Mouse (Mus musculus) 416B (cell line): ENCODE measurements around the gene Dmrt3.
A peak's percentile ranks its signal among the peaks of the same experiment; 100 is the strongest.

Experiments
- DNase-seq: peaks from one replicate; pipeline ENCODE4 v3.0.0; 2011; ENCODE audit warnings: low read depth

Gene Dmrt3

DNA sequence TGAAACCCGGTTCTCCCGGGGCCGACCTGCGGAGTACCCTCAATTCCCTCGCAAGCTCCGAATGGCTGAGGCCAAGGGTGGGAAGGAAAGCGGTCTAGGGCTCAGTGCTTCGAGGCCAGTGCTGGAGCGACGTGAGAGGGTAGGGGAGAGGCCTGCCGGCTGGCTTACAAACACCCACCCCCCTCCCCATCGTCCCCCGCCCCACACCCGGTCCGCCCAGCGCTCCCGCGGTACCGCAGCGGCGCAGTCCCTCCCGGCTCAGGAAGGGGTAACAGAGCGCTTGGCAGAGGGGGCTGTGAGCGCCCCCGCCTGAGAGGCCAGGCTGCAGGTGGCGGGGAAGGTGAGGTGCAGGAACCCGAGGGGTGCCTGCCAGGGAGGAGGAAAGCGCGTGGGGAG lies at the start of gene Dmrt3:
Gene Dmrt3 (plus strand): TSS at position 287 of the 396 bp plus-strand sequence.
- DNase-seq, result no peak

DNA sequence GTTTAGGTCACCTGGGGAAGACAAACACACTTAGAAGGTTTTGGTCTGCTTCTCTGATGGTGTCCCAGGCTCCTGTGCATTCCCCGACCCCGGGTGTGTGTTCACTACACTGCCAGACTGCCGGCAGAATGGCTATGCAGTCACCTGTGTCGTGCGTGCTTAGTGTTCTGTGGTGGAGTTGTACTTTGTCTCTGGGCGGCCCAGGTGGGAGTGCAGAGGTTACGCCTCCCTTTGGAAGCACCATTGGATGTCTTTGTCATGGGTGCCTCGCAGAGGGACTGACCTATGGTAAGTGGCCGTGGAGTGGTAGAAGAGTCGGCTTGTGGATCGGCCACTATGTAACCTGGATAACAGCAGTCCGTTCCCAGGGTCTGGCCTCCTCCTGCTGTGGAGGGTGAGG lies 45.7 kb upstream of the Dmrt3 start:
- DNase-seq, result no peak

DNA sequence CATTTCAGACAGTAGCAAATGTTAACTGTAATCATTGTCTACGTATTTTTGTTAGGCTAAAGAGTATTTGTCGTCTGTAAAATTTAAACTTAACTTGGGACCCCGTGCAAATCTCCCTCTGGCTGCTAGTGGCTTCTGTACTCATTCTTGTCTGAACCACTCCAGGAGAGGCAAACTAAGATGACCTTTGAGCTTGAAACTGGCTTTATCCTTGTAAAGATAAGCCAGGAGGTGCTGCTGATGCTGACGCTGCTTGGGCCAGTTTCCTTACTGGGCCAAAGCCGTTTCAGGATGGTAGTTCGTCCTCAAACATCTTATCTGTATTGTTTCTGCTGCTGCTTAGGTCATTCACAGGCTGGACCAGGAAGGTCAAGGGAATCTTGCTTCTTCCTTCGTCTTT lies 40.3 kb upstream of the Dmrt3 start:
- no peak for DNase-seq

DNA sequence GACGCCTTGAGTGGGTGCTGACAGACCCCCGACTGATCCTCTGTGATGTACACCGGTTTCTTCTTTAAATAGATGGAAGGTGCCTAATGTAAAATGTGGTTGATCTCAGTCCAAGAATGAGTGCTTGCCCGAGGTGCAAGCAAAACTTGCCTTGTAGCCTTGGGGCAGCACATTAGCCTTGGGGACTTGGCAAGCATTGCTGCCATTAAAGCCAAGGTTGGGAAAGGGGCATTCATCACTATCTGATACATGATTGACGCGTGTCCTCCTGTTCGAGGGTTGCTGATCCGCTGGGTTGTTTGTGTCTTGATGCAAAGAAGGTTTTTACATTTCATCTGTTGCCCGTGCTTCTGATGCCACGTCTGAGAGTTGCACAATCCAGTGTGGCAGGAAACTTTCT lies 35.7 kb upstream of the Dmrt3 start:
- no peak for DNase-seq

DNA sequence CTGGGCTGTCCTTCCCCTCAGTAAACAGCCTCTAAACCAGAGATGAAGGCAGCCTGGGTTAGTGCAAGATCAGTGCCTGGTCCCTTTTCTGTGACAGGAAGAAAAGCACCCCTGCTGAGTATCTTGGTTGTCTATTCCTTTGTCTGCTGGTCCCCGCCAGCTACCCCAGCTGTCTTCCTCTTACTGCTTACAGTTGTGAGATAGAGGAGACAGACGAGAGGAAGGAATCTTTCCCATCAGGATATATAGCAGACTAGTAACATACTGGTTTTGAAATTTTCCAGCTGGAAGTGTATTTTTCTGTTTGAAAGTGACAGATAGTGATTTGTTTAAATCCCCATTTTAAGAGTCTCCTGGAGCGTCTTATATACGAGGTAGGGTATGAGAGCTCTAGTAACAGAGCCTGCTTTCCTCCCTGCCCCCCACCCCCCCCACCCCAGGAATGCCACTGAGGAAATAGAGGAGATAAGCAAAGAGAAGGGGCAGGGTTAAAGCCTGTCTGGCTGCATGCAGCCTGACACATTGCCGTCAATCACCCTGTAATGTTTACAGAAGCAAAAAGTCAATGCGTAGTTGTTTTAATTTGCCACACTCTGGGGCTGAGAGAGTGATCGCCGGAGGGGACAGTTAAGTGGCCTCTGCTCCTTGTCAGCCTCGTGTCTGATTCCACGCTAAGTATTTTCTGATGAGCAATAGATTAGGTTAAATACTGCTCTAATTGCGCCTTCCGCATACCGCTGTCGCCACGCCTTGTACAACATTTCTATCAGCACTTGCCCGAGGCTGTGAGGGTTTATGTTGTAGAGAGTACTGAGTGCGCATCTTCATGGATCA lies 34.9 kb upstream of the Dmrt3 start:
- DNase-seq, result no peak

DNA sequence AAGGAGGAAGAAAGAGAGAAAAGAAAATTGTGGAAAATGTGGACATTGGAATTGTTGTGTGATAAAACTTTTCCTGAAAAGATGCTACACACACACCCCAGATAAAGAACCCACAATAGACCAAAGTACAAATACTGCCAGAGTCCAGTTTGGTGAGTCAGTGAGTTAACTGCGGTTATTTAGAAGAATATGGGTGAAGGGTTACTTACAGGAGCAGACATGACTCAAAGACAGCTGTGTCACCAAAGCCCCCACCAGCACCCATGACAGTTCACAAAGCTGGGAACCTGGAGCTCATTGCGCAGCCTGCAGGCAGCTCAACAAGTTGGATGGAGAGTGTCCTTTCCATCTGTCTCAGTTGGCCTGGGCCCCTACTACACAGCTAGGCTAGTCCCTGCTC lies 31.7 kb upstream of the Dmrt3 start:
- no peak for DNase-seq

DNA sequence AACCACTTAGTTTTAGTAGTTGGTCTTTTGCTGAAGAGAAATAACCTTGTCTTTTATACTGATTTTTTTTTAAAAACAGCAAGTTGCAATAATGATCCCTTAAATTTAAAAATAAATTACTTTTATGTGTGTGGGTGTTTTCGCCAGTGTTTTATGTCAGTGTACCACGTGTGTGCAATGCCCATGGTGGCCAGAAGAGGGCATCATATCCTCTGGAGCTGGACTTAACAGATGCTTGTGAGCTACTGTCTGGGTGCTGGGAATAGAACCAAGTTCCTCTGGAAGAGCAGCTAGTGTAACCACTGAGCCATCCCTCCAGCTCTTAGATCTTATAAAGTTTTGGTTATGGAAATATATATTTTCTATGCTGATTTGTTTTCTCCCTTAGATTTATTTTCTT lies 30.7 kb upstream of the Dmrt3 start:
- DNase-seq, result peak; percentile 13

DNA sequence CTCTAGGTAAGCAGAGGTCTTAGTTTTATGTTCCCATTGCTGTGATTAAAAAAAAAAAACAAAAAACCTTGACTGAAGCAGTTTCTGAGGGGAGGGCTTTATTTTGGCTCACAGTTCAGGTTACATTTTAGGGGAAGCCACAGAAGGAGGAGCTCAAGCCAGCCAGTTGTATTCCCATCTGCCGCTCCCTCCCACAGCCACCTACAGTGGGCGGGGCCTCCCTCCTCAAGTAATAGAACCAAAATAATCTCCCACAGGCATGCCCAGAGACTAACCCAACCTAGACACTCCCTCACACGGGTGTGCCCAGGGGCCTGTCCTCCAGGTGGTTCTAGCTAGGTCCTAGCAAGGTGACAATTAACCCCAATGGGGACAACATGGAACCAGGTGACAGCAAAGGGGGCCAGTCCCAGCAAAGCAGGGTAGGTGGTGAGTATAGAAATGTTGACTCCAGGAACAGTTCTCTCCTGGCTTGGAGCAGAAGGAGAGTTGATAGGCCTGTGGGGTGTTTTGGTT lies 12.3 kb upstream of the Dmrt3 start:
- DNase-seq, result no peak

DNA sequence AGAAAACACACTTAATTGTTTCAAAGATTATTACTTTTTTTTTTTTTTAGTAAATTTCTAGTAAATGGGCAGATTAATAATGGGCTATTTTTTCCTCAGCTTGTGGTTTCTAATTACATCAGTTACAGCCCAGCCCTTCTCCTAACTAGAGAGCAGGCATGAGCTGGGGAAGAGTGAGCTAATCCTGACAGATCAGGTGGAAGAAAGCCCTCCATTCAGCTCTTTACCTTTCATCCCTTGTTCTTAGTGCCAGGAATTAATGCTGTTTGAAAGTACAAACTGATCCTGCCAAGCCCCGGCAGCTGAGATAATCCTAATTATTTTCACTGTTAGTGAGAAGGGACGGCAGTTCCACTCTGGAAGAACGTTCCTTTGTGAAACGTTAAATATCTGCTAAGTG lies 11.5 kb upstream of the Dmrt3 start:
- DNase-seq, result no peak

DNA sequence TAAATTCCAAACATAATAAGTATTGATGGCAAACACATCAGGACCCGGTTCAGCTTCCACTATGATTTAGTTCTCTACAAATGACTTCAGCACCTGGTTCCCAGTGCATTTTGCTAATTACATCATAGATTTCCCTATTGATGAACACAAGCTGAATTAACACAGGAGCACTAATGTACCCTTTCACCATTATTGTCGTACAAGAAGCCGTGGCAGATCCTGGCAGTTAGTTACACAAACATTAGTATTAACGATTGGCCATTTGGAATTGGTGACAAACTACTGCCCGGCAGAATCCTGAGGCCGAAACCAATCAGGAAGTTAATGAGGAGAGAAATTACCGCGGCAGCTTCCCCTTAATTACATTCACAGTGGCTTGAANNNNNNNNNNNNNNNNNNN lies 8.1 kb upstream of the Dmrt3 start:
- DNase-seq, result no peak

DNA sequence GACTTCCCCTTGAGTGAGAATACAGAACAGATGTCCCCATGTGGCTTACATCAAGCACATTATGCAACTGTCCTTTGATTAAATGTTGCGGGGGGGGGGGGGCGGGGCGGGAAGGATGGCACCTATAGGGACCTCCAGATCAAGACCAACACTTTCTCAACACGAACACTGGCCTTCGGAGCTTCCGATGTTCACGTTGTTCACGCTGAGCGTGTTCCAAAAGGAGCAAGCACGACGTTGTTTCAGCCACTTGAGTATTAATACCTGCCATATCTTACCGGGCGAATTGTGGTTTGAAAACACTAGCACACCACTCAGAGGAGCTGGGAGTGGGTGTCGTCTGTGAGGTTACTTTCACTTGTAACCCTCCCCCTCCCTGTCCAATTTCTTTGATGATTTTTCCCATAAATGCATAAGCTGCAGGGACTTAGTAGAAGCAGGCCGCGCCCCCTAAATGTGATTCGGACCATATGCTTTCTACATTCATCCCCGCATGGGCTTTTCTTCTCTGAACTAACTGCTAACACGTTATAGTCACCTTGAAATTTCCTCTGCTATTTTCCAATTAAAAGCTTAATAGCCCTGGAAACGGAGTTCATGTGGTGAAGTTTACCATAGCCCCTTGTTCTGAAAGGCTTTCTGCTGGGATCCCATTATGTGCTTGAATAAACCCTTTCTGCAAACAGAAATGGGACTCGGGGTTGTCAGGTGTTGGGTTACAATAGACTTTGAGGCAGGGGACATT lies 2.5 kb upstream of the Dmrt3 start:
- DNase-seq, result no peak

DNA sequence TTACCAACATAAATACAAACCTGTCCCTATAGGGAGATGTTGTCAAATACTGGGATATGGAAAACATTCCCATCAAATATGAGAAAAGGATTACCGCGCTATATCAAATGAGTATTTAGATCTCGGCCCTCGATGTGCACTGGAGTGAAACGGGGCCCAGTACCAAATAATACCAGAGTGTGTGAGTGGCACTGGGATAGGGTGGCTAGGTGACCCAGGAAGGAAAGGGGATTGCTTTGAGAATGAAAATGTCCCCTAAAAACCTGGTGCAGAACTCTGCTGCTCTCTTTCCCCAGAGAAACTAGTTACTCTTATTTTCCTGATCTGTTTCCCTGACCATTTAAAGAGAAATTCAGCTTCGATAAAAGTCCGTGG lies 1.9 kb upstream of the Dmrt3 start:
- no peak for DNase-seq

DNA sequence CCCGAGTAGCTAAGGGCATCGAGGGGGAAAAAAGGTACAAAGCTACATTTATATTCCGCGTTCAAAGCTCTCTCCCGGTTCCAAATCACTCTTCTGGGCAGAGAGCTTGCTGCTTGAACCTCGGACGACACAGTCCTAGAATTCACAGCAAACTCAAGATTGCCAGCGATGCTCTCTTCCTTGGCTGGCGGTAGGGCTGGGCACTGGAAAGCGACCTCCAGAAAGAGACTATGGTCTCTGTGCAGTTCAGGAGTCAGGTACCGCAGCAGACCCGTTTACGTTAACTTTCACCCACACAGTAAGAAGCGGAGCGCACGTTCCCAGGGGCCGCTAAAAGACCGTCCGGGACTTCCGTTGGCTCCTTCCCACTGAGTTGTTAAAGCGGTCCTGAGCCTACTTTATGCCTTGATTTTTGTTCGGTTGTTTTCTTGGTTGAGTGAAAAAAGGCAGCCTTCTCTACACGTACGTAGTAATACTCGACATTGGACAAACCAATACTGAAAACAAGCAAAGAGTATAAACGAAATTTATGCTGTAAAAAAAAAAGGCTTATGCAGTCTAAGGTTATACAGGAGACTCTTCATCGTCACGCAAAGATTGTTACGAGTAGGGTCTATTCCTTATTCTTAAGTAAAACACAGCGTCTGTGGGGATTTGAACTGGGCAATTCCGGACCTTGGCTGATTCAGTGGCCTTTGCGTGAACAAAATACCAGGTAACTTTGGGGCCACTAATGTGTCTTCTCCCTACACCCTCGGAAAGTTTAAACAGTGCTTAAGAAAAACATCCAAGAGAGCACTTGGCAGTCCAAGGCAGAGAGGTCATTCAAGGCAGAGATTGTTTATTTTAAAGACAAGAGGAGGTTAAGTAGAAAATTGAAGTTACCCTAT lies 895 bp upstream of the Dmrt3 start:
- DNase-seq, result no peak

DNA sequence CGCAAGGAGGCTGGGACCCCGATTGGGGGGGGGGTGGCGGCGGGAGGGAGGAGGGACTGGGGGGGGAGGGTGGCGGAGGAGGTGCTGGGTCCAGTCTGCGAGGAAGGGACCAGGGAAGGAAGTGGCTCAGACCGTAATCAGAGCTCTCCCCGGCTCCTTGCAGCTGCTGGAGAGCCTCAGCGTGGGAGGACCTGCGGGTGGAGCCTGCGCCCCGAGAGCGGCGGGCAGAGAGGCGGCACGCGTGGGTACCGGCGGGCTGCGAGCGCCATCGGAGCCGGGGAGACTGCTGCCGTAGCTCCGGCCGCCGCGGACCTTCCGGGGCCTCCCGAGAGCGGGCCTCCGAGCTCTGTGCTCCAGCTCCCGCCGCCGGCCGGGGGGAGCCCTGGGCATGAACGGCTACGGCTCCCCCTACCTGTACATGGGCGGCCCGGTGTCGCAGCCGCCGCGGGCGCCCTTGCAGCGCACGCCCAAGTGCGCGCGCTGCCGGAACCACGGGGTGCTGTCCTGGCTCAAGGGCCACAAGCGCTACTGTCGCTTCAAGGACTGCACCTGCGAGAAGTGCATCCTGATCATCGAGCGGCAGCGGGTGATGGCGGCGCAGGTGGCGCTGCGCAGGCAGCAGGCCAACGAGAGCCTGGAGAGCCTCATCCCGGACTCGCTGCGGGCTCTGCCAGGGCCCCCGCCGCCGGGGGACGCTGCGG lies 460 bp downstream of the Dmrt3 start:
- no peak for DNase-seq

DNA sequence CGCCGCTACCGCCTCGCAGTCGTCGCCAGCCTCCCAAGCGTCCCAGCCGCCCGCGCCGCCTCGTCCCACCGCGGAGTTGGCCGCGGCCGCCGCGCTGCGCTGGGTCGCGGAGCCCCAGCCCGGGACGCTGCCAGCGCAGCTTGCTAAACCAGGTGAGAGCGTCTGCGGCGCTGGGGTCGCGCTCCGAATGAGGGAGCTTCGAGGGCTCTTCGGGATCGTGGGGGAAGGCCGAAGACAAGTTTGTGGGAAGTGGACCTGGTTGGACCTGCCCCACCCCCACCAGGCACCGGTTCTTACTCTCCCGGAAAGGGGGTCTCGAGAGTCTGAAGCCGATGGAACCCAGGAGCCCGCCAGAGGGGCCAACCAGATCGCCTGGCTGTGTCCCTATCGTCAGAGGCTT lies 1.0 kb downstream of the Dmrt3 start:
- DNase-seq, result no peak

DNA sequence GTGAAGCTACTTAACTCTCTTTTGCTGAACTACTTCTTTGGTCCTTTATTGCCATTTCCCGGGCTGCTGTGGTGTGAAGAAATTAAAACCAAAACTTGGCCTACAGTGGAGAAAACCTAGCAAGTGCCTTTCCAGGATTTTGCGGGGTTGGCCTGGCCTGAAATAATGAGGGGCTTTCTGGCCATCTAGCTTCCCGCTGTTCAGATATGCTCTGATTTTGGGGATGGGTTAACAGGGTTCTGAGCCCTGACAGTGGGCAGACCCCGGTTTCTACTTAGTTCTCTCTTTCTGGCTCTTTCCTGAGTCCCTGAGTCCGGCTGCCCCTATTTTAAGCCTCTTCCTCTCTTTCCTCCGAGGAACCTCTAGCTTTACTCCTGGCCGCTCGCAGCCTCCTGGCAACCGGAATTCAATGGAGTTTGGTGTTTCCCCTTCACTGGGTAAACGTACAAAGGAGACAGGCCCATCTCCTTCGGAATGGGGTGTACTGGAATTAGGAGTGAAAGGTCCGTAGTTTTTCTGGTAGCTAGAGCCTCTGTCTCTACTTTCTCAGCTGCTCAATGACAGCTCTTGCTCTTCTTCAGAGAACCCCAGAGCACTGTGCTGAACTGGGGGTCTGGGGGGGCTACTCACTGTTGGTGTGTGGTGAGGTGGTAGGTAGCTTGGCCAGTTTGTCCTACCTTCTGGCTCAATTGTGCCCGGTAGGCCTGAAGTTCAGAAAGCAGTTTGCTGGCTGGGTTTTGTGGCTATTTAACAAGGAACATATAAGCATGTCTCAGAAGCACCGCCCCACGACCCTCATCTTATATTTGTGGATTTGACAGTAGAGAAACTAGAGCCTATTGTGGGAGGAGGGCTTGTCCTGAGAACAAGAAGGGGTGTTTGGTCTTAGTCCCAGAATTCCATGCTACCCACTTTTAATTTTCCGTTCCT lies 2.0 kb downstream of the Dmrt3 start:
- DNase-seq, result no peak

DNA sequence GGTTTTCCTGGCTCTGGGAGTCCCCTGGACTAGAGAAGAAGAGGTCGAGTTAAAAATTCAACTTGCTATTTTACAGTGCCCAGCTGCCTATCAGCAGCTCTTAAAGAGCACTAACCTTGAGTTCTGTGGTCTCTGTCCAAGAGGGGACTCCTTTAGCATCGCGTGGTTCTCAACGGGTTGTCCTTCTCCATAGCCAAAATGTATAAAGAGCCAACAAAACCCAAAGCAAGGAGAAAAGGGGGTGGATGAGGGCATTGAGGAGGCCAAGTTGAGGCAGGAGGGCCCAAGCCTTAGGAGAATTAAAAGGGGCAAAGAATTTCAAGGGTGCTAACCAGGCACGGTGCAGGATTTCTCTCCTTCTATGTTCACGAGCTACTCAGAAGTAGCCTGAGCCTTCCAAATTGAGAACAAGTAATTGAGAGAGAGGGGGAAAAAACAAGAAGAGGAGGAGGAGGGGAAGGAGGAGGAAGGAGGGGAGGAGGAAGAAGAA lies 2.8 kb downstream of the Dmrt3 start:
- no peak for DNase-seq

DNA sequence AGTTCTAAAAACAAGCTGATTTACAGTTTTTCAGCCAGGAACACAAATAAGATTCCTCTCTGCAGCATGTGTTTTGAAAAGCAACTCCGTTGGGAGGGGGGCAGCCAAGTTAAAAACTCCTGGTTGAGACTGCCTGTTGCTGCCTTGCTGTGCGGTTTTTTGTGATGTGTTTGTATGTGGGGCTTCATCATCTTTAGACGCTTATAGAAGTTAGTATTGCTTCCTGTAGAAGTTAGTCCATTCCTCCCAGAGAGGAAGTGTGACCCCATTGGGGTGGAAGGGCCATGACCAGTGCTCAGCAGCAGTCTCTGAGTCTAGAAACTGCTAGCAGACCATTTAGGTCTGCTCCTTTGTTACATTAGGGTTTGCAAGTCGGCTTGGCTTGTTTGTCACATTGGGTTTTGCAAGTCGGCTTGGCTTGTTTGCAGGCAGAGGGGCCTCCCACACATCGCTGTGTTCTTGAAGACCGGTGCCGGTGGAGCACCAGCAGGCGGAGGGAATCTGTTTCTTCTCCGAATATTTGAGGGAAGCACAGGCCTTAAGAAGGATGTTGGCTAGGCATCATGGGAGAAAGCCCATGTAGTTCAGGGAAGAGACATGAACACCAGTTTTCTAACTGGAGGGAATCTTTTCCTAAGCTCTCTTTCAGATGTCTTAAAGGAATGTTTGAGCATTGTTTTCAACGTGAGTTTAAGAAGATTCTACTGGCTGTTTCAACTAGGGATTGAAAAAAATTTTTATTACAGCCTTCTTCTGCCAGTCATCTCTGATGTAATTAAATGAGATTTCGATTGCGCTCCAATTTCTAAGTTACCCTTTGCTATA lies 3.6 kb downstream of the Dmrt3 start:
- no peak for DNase-seq

DNA sequence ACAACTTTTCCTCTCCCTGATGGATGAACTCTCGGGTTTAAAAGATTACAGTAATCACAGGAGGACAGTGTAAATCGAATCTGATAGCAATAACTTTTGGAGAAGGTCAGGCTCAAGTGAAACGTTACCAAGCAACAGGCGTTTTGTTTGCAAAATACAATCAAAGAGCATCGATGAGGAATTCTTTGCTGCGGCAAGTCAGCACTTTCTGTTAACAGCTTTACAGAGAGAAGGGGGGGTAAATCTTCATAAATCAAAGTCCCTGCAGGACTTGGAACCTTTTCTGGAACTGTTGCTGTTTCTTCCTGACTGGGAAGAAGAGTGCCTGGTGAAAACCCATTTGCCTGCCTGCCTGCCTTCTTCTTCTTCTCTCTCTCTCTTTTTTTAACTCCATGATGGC lies 5.8 kb downstream of the Dmrt3 start:
- no peak for DNase-seq
